Mouse (Mus musculus) CD4-positive helper T cell, adult 2 months (primary cell): ENCODE data around the gene Zfp62.

Experiments
- DNase-seq: peaks from one replicate; pipeline ENCODE4 v3.0.0-alpha.2; 2012; ENCODE audit warnings: low read depth, missing footprints, low spot score

The Zfp62 gene

GRCm38 (mm10) chr11:49205080-49205590, 2.0 kb downstream of the Zfp62 start:
- DNase-seq, result peak; percentile 15

DNA sequence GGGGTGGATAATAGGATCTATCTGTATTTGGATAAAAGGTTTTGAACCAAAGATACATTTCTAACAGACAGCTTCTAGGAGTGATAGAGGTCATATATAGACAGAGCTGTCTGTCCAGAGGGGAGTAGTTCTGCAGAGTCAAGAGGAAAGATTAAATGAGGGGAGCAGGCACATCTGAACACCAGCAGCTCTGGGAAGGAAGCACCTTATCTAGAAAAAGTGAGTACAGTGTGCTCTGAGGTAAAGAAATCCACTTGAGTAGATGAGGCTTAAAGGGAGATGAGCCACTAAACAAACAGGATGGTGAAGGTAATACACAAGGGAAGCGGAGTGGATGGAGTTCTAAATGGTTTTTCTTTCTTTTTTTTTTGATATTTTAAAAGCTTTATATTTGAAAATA, 4.4 kb downstream of the Zfp62 start:
- no peak for DNase-seq

DNA sequence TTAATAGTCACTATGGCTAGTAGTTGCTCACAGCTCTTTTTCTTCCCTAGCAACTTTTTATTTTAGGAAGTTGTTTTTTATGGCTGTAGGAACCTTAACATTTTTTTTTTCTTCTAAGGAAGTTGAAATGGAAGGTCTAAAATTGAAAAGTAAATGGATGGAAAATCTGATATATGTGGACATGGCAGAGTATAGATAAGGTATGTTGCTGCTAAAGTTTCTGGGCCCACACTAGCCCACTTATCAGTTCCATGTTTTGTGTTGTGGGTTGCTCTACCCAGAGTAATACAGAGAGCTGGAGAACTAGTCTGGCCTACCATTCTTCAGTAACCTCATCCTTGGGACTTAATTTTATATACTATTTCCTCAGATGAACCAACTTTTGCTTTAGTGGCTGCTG, 9.5 kb downstream of the Zfp62 start:
- DNase-seq, result no peak

GRCm38 (mm10) chr11:49213505-49213904, 10.4 kb downstream of the Zfp62 start:
- DNase-seq, result no peak

GRCm38 (mm10) chr11:49219271-49219670, 16.2 kb downstream of the Zfp62 start:
- DNase-seq, result no peak

- DNase-seq, result no peak
These were observed 21.4 kb downstream of the Zfp62 start for GRCm38 (mm10) chr11:49224455-49224854.

DNA sequence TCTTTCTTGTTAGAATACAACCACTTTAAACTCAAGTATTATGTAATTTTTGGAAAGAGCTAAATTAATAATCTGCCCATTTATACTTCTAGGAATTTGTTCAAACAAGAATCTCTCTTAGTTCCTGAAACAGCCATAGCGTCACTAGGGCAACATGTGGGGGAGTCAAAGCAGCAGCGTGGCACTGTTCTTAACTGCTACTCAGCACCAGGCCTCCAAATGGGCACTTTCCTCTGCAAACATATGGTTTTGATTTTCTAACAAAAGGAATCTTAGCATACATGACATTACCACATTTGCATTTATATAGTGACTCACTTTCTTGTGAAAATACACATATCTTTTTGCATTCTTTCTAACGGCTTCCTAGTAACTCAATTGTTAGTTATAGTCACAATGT, 29.7 kb downstream of the Zfp62 start:
- no peak for DNase-seq

DNA sequence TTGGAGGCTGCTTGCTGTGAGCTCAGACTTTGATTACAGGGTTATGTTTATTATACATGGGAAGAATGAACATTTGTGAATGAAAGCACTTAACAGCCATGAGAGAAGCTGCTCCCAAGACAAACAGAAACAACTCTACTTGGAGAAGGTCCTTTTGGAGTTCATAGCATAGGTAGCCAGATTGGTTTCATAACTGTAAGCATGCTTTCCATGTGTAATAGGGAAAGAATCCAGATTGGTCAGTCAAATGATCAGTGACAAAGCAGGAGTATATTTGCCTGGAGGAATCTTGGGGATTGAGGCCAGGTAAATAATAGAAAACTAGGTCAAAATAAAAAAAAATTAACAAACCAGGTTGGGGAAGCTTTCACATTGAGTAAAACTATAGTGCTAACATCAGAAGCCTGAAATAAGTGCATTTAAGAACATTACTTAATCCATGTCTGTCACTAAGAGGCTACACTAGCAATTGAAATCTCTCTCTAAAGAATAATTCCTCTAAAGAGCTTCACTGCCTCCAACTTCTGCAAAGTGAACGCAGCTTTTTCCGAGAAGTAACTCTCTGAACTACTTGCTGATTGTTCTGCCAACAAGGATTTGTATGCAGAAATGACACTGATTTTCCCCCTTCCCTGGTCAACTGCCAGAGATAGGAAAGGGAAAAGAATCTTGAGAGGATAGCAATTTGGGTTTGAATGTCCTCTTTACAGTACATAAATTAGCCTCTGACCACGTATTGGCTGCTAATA, 32.5 kb downstream of the Zfp62 start:
- DNase-seq, result no peak

GRCm38 (mm10) chr11:49236891-49237290, 33.8 kb downstream of the Zfp62 start:
- no peak for DNase-seq

DNA sequence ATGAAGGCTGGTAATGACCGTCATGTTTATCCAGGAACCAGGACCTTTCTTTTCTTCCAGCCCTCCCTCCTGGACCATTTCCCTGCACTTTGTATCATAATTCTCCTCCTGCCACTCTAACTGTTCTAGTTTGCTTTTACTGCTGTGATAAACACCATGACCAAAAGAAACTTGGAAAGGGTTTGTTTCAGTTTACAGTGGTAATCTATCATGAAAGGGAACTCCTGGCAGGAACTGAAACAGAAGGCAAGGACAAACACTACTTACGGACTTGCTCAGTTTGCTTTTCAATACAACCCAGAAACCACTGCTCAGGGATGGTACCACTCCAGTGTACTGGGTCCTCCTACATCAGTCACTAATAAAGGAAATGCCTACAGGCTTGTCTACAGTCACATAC, 34.4 kb downstream of the Zfp62 start:
- no peak for DNase-seq

DNA sequence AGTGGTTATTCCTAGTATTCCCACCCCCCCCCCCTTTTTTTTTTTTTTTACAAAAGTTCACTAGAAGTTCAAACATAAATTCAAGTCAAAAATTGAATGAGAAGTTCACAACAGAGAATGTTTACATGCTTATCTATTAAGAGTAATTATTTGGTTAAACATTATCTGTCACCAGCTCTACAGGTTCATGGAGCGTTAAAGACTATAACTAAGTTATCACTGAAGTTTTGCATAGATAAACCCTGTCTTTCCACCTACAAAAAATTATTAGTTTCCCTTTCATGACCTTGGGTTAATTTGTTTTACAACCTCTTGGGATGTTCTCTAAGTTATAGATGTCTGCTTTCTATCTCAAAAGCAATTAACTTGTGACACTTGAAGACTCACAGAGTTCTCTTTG, 37.2 kb downstream of the Zfp62 start:
- no peak for DNase-seq

GRCm38 (mm10) chr11:49240874-49241273, 37.8 kb downstream of the Zfp62 start:
- DNase-seq, result no peak

DNA sequence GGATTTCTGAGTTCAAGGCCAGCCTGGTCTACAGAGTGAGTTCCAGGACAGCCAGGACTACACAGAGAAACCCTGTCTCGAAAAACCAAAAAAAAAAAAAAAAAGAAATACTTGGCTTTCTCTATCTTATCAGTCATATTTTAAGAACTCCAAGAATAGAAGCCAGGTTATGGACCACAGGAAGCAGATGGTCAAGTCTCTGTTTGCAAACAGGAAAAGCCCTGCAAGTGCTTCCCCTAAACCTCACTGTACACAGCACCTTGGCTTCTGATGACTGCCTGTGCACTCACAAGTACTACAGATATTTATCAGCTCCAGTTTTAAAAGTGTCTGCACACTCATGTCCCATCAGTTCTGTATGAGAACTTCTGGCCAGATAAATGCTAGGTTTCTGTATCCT, 38.4 kb downstream of the Zfp62 start:
- no peak for DNase-seq

- no peak for DNase-seq
These were observed 40.0 kb downstream of the Zfp62 start for GRCm38 (mm10) chr11:49242944-49243626.

DNA sequence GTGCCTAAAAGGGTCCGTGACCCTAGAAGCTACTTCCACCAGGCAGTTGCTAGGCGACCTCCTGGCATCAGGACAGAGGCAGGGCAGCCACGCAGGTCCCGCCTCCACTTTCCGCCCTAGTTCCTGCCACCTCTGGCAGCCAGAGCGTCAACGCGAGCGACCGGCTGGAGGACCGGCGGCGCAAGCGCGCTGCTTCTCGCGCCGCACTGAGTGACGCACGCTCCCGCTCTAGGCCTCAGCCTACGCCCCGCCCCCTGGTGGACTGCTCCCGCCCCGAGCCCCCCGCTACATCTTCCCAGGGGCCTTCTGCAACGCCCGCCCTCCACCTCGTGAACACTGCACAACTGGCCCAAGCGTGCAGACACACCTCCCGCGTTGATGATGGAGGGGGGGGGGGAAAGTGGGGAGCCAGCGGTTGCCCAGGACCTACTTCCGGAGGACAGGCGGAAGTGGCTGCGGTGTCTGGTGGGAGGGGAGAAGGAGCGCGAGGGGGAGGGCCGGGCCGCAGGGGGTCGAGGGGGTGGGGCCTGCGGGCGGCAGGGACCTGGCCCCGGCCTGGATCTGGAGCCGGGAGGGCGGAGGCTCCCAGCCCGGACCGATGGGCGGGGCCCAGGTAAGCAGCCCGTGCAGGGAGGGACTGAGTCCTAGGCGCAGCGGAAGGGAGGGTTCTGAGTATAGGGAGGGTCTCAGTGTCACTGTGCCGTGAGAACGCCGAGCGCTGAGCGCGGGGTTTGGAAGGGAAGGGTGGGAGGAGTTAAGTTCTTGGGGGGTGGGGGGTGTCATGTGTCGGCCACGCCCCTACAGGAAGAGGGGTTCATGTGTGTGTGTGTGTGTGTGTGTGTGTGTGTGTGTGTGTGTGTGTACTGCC, 40.9 kb downstream of the Zfp62 start, which contains the start of gene Mgat1:
Gene Mgat1, plus strand, starts transcription at position 465 of the 868 bp plus-strand sequence.
- DNase-seq, result peak; percentile 98

- no peak for DNase-seq
These were observed 41.5 kb downstream of the Zfp62 start for GRCm38 (mm10) chr11:49244595-49244930.

- DNase-seq, result peak; percentile 48
These were observed 42.1 kb downstream of the Zfp62 start for GRCm38 (mm10) chr11:49245176-49245575.

DNA sequence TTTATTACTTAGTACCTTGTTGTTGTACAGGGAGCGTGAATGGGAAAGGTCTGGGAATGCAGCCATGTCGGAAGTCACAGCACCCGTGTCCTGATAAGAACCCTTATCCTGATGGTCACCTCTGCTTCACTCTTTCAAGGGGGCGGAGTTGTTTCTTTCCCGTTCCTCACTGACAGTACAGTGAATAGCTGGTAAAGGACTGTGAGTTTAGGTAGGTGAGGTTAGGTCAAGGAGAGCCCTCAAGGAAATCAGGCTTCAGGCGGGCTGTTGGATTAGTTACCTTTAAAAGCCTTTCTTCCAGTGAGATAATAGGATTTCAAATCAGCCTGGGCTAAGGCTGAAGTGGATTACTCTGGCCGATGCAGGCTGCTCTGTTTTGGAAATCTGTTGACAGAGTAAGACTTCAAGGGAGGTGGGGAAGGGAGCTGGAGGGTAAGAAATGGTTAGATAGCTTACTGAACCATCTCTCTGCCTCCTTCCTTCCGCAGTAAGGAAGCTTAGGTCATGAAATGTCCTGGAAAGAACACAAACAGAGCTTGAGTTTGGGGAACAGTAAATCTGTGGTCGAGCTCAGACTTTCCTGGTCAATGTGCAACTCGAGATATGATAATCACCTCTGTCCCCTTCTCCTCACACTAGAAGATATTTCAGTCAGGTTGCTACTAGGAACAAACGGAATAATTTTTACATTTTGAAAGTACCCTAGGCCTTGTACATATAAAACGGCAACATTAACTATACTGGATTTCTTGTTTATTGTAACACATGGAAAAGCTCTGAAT, 42.7 kb downstream of the Zfp62 start:
- DNase-seq, result no peak

DNA sequence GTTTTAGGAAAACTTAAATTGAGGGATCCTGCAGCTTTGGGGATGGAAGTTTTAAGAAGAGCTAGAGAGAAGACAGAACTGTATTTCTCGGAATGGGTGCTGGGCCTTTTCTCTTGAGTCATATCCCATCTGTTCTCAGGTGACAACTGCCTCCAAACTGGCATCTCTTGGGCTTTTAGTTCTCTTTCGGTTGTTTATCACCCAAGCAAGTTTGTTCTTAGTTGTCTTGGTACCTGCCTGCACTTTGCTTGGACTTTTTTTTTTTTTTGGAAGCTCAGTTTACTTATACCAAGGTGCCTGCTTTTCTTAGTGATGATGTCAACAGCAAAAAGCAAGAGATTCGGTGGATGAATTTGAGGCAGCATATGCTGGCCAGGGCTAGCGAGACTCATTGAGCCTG, 43.4 kb downstream of the Zfp62 start:
- DNase-seq, result no peak

DNA sequence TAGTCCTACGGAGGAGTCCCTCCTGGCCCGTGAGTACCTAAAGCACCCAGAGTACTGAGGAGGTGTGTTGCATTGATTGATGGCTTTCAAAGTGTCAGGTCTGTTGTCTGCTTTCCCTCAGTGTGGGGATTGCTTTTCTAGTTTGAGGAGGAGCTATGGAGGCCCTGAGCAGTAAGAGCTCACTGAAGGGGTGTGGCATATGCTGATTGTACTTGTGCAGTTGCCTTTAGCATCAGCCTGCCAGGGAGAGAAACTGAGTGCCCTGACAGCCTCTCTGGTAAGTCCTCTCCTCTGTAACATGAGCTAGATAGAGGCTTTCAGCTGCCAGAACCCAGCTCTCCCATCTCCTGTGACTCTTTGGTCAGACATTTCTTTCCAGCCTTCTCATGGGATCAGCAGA, 44.2 kb downstream of the Zfp62 start:
- DNase-seq, result peak; percentile 57

DNA sequence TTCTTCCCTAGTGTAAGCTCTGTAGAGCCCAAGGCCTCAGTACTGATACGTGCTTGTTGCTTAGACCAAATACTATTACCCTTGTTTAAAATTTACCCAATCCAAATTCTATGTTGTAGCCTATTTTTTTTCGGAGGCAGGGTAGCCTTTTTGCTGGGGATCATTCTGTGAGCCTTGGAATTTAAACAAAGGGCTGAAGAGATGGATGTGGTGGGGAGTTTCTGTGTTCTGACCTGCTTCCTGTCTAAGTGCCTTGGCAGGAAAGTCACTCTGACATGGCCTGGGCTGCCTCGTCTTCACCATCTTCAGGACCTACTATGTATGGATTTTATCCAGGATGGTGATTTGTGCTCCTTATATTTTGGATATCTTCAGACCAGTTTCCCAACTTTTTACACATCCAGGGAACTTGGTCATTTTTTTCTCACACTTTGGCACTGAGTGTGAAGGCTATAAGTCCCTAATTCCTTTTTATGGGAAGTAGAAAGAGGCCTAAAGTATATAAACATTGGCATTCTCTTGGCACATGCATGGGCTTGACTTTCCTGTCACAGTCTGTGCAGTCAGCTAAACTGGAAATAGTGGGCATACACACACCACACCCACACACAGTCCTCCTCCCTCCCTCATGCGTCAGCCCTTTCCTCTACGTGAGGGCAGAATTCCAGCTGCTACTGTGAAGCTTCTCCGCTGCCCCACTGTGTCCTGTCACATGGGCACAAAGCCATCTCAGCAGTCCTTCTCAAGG, 45.3 kb downstream of the Zfp62 start:
- peak; percentile 63 for DNase-seq
